Mouse (Mus musculus): ENCODE data around the gene Ptpre. TPM values are rescaled to one million over a fixed set of nuclear protein-coding genes. Genes with fewer than 3 reads are reported as not detected.
A peak's percentile ranks its signal among the peaks of the same experiment; 100 is the strongest.

The Ptpre gene
- polyA plus RNA-seq, 1 experiment from 2014 or later: 0.41 TPM

GRCm38 (mm10) chr7:135520241-135520640, 17.0 kb upstream of the Ptpre start:
- no peaks in the 10 kb centered on the region for H3K36me3 ChIP-seq (replicated peaks)
- H3K27me3 ChIP-seq (ENCODE audit: poor library complexity, severe bottlenecking): no peaks in the 10 kb centered on the region
- no peak overlapping the region for H3K4me3 ChIP-seq
- WGBS: 77% methylated on average over 5 of the region's 5 CpGs
- H3K27ac ChIP-seq: no peak overlapping the region
- H3K4me1 ChIP-seq: peaks cover 7% of the 10 kb centered on the region
- no peak for DNase-seq (ENCODE audit: extremely low spot score, low spot score)
- no peaks in the 10 kb centered on the region for H3K9me3 ChIP-seq

- H3K4me1 ChIP-seq: peaks cover 7% of the 10 kb centered on the region
- WGBS: 82% methylated on average over 15 of the region's 15 CpGs
- no peak for DNase-seq (ENCODE audit: extremely low spot score, low spot score)
Measured at GRCm38 (mm10) chr7:135521755-135522512, 15.3 kb upstream of the Ptpre start.

GRCm38 (mm10) chr7:135523981-135524380, 13.3 kb upstream of the Ptpre start:
- no peak overlapping the region for H3K4me3 ChIP-seq
- 89% methylated on average over 4 of the region's 4 CpGs for WGBS
- H3K36me3 ChIP-seq (replicated peaks): no peaks in the 10 kb centered on the region
- H3K4me1 ChIP-seq: peaks cover 7% of the 10 kb centered on the region
- no peak overlapping the region for H3K27ac ChIP-seq
- no peak for DNase-seq (ENCODE audit: extremely low spot score, low spot score)
- H3K27me3 ChIP-seq (ENCODE audit: poor library complexity, severe bottlenecking): no peaks in the 10 kb centered on the region
- no peaks in the 10 kb centered on the region for H3K9me3 ChIP-seq

More at GRCm38 (mm10) chr7:135521755-135522512, 15.3 kb upstream of the Ptpre start:
- Histone ChIP-seq H3K9me3 (no peaks in the 10 kb centered on the region), H3K27me3 (ENCODE audit: poor library complexity, severe bottlenecking) (no peaks in the 10 kb centered on the region), H3K4me3 (no peak overlapping the region), H3K27ac (no peak overlapping the region), H3K36me3 (replicated peaks) (no peaks in the 10 kb centered on the region)

GRCm38 (mm10) chr7:135524424-135524967, 12.8 kb upstream of the Ptpre start:
- H3K27me3 ChIP-seq (ENCODE audit: poor library complexity, severe bottlenecking): no peaks in the 10 kb centered on the region
- no peak overlapping the region for H3K27ac ChIP-seq
- no peaks in the 10 kb centered on the region for H3K9me3 ChIP-seq
- DNase-seq (ENCODE audit: extremely low spot score, low spot score): no peak
- no peaks in the 10 kb centered on the region for H3K36me3 ChIP-seq (replicated peaks)
- WGBS: 87% methylated on average over 6 of the region's 6 CpGs
- H3K4me1 ChIP-seq: peaks cover 7% of the 10 kb centered on the region
- H3K4me3 ChIP-seq: no peak overlapping the region

- H3K4me1 ChIP-seq: peaks cover 5% of the 10 kb centered on the region
- H3K27me3 ChIP-seq (ENCODE audit: poor library complexity, severe bottlenecking): no peaks in the 10 kb centered on the region
- DNase-seq (ENCODE audit: extremely low spot score, low spot score): no peak
- no peaks in the 10 kb centered on the region for H3K36me3 ChIP-seq (replicated peaks)
- no peak overlapping the region for H3K27ac ChIP-seq
- WGBS: 92% methylated on average over 3 of the region's 3 CpGs
- H3K9me3 ChIP-seq: no peaks in the 10 kb centered on the region
- H3K4me3 ChIP-seq: no peak overlapping the region
Measured at GRCm38 (mm10) chr7:135526574-135527152, 10.6 kb upstream of the Ptpre start.

GRCm38 (mm10) chr7:135527169-135527568, 10.1 kb upstream of the Ptpre start:
- 73% methylated on average over 3 of the region's 3 CpGs for WGBS
- H3K4me1 ChIP-seq: no peaks in the 10 kb centered on the region
- no peaks in the 10 kb centered on the region for H3K27me3 ChIP-seq (ENCODE audit: poor library complexity, severe bottlenecking)
- no peak for DNase-seq (ENCODE audit: extremely low spot score, low spot score)
- H3K9me3 ChIP-seq: no peaks in the 10 kb centered on the region
- H3K4me3 ChIP-seq: no peak overlapping the region
- no peaks in the 10 kb centered on the region for H3K36me3 ChIP-seq (replicated peaks)
- no peak overlapping the region for H3K27ac ChIP-seq

GRCm38 (mm10) chr7:135528515-135528914, 8.8 kb upstream of the Ptpre start, which contains the start of gene Clrn3:
Gene Clrn3, minus strand, starts transcription at chr7:135528654.
- H3K36me3 ChIP-seq (replicated peaks): no peaks in the 10 kb centered on the region
- no peak within 1 kb of the TSS for H3K4me3 ChIP-seq
- no peak within 1 kb of the TSS for H3K27ac ChIP-seq
- no peaks in the 10 kb centered on the region for H3K9me3 ChIP-seq
- no peak for DNase-seq (ENCODE audit: extremely low spot score, low spot score)
- no peaks in the 10 kb centered on the region for H3K4me1 ChIP-seq
- WGBS: 92% methylated on average over 7 of the region's 7 CpGs
- no peaks in the 10 kb centered on the region for H3K27me3 ChIP-seq (ENCODE audit: poor library complexity, severe bottlenecking)

GRCm38 (mm10) chr7:135529068-135529467, 8.2 kb upstream of the Ptpre start:
- no peaks in the 10 kb centered on the region for H3K9me3 ChIP-seq
- H3K27me3 ChIP-seq (ENCODE audit: poor library complexity, severe bottlenecking): no peaks in the 10 kb centered on the region
- no peak overlapping the region for H3K4me3 ChIP-seq
- no peak for DNase-seq (ENCODE audit: extremely low spot score, low spot score)
- no peak overlapping the region for H3K27ac ChIP-seq
- H3K4me1 ChIP-seq: no peaks in the 10 kb centered on the region
- WGBS: 90% methylated on average over 2 of the region's 2 CpGs
- no peaks in the 10 kb centered on the region for H3K36me3 ChIP-seq (replicated peaks)

- 79% methylated on average over 2 of the region's 2 CpGs for WGBS
- Histone ChIP-seq H3K9me3 (no peaks in the 10 kb centered on the region), H3K27ac (no peak overlapping the region), H3K36me3 (replicated peaks) (no peaks in the 10 kb centered on the region), H3K27me3 (ENCODE audit: poor library complexity, severe bottlenecking) (peaks cover 34% of the 10 kb centered on the region), H3K4me1 (peaks cover 15% of the 10 kb centered on the region), H3K4me3 (no peak overlapping the region)
- DNase-seq (ENCODE audit: extremely low spot score, low spot score): no peak
Measured at GRCm38 (mm10) chr7:135534548-135535189, 2.6 kb upstream of the Ptpre start.

- 88% methylated on average over 3 of the region's 3 CpGs for WGBS
- no peak overlapping the region for H3K27ac ChIP-seq
- DNase-seq (ENCODE audit: extremely low spot score, low spot score): no peak
- H3K4me1 ChIP-seq: peaks cover 15% of the 10 kb centered on the region
- no peaks in the 10 kb centered on the region for H3K9me3 ChIP-seq
- peaks cover 44% of the 10 kb centered on the region for H3K27me3 ChIP-seq (ENCODE audit: poor library complexity, severe bottlenecking)
- H3K4me3 ChIP-seq: no peak overlapping the region
- no peaks in the 10 kb centered on the region for H3K36me3 ChIP-seq (replicated peaks)
Measured at GRCm38 (mm10) chr7:135535908-135536307, 1.4 kb upstream of the Ptpre start.

- H3K27me3 ChIP-seq (ENCODE audit: poor library complexity, severe bottlenecking): peaks cover 44% of the 10 kb centered on the region
- under 1% methylated on average over 71 of the region's 71 CpGs for WGBS
- peaks cover 15% of the 10 kb centered on the region for H3K4me1 ChIP-seq
- DNase-seq (ENCODE audit: extremely low spot score, low spot score): peak; percentile 20
- no peaks in the 10 kb centered on the region for H3K9me3 ChIP-seq
- H3K4me3 ChIP-seq: peak overlapping the region; percentile 71
- H3K27ac ChIP-seq: peak overlapping the region; percentile 40; the same call in 1 of the 2 replicates
- H3K36me3 ChIP-seq (replicated peaks): no peaks in the 10 kb centered on the region
Measured at GRCm38 (mm10) chr7:135537948-135538741, 864 bp downstream of the Ptpre start.

- H3K27me3 ChIP-seq (ENCODE audit: poor library complexity, severe bottlenecking): peaks cover 44% of the 10 kb centered on the region
- DNase-seq (ENCODE audit: extremely low spot score, low spot score): no peak
- no peak overlapping the region for H3K27ac ChIP-seq
- 90% methylated on average over 2 of the region's 2 CpGs for WGBS
- H3K36me3 ChIP-seq (replicated peaks): no peaks in the 10 kb centered on the region
- no peak overlapping the region for H3K4me3 ChIP-seq
- H3K9me3 ChIP-seq: no peaks in the 10 kb centered on the region
- H3K4me1 ChIP-seq: peaks cover 15% of the 10 kb centered on the region
Measured at GRCm38 (mm10) chr7:135539429-135539828, 2.1 kb downstream of the Ptpre start.

Measured in forebrain, embryonic 10.5 days (tissue).